Mouse (Mus musculus): ENCODE measurements around the gene Lama1. TPM values are rescaled to one million over a fixed set of nuclear protein-coding genes. Genes with fewer than 3 reads are reported as not detected.

Lama1 gene
- 2.6 and 2.8 TPM in 2 replicates for polyA plus RNA-seq (2014; fragmentation: Nextera tagmentation; extraction: Ambion mirVana)

- Histone ChIP-seq H3K4me2 (peak within 1 kb of the TSS; percentile 100), H3K36me3 (ENCODE audit: control insufficient read depth, insufficient read depth, low read length) (no peaks in the 10 kb centered on the region), H3K4me3 (ENCODE audit: low read depth, low read length) (peak within 1 kb of the TSS; percentile 74), H3K4me1 (ENCODE audit: control insufficient read depth, insufficient read depth, low read length) (peaks cover 12% of the 10 kb centered on the region), H3K27ac (ENCODE audit: low read depth, low read length) (no peak within 1 kb of the TSS), H3K27me3 (ENCODE audit: control insufficient read depth, insufficient read depth, low read length) (peaks cover 3% of the 10 kb centered on the region; the same call in 1 of the 2 replicates), H3K9ac (ENCODE audit: low read depth, low read length) (peak within 1 kb of the TSS; percentile 64), H3K9me3 (replicated peaks; ENCODE audit: control insufficient read depth, low read length) (no peaks in the 10 kb centered on the region)
- peak; percentile 91 for ATAC-seq (replicated peaks; ENCODE audit: insufficient number of reproducible peaks, low FRiP score, low TSS enrichment)
- WGBS (ENCODE audit: insufficient replicate concordance), result 3% methylated on average over 24 of the region's 32 CpGs
Observed at GRCm38 (mm10) chr17:67696694-67697386, at the start of gene Lama1. TSS of gene Lama1 (plus strand) at chr17:67697259.

DNA sequence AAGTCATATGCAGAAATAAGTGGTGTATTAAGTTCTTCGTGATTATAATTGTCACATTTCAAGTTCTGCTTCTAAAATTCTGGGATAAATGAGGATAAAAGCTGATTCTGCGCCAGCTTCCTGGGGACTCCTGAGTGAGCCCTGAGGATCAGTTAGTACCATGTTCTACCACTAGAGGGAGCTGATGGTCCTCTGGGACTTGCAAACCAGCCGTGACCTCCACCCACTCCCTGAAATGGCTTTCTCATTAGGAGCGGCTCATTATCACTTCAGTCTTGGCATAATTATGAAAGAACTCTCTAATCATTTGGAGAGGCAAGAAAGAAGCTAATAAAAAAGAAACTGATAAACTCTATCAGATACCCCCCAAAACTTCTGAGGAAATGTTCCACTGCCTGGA is 45.6 kb upstream of the Lama1 start:
- H3K4me1 ChIP-seq (ENCODE audit: control insufficient read depth, insufficient read depth, low read length), result no peaks in the 10 kb centered on the region
- 18% methylated on average over 4 of the region's 4 CpGs for WGBS (ENCODE audit: insufficient replicate concordance)
- no peak overlapping the region for H3K27ac ChIP-seq (ENCODE audit: low read depth, low read length)
- no peaks in the 10 kb centered on the region for H3K27me3 ChIP-seq (ENCODE audit: control insufficient read depth, insufficient read depth, low read length)
- H3K36me3 ChIP-seq (ENCODE audit: control insufficient read depth, insufficient read depth, low read length), result no peaks in the 10 kb centered on the region
- no peak for ATAC-seq (replicated peaks; ENCODE audit: insufficient number of reproducible peaks, low FRiP score, low TSS enrichment)
- H3K4me3 ChIP-seq (ENCODE audit: low read depth, low read length), result no peak overlapping the region
- H3K4me2 ChIP-seq, result no peak overlapping the region
- H3K9me3 ChIP-seq (replicated peaks; ENCODE audit: control insufficient read depth, low read length), result no peaks in the 10 kb centered on the region
- H3K9ac ChIP-seq (ENCODE audit: low read depth, low read length), result no peak overlapping the region

DNA sequence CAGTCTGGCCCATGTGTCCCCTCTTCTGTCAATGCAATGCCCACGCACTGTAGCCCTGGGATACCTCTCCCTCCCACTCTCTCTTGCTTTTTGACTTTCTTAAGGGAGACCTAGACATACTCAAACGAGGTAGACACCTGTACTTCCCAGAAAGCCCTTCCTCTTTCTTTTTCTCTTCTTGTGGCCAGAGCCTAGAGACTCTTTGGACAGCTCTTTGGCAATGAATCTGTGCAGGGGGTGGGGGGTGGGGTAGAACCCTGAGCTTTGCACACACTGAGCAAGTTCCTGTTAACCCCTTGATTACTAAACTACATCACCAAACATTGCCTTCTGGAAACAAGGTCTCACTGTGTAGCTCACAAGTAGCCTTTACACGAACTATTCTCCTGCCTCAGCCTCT is 32.8 kb upstream of the Lama1 start:
- WGBS (ENCODE audit: insufficient replicate concordance), result 68% methylated on average over 3 of the region's 3 CpGs
- Histone ChIP-seq H3K4me2 (no peak overlapping the region), H3K9ac (ENCODE audit: low read depth, low read length) (no peak overlapping the region), H3K9me3 (replicated peaks; ENCODE audit: control insufficient read depth, low read length) (no peaks in the 10 kb centered on the region), H3K4me1 (ENCODE audit: control insufficient read depth, insufficient read depth, low read length) (no peaks in the 10 kb centered on the region), H3K4me3 (ENCODE audit: low read depth, low read length) (no peak overlapping the region), H3K36me3 (ENCODE audit: control insufficient read depth, insufficient read depth, low read length) (no peaks in the 10 kb centered on the region), H3K27me3 (ENCODE audit: control insufficient read depth, insufficient read depth, low read length) (no peaks in the 10 kb centered on the region), H3K27ac (ENCODE audit: low read depth, low read length) (no peak overlapping the region)
- ATAC-seq (replicated peaks; ENCODE audit: insufficient number of reproducible peaks, low FRiP score, low TSS enrichment), result no peak

DNA sequence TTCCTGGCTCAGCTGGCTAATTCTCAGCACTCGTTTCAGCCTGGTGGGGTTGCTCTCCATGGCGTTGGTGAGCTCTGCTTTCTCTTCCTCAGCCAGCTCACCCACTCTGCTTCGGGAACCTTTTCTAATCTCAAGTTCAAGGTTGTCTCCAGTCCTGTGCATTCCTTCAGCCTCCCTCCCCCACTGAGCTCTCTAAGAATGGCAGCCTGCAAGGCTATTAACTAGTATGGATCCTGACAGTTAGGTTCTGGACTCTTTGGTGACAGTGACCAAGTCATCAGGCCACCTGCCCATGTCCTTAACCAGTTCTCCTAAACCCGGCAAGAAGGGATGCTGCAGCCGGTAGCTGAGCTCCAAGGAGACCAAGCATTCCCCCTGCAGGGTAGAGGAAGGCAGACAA is 30.1 kb upstream of the Lama1 start:
- H3K4me1 ChIP-seq (ENCODE audit: control insufficient read depth, insufficient read depth, low read length), result no peaks in the 10 kb centered on the region
- H3K36me3 ChIP-seq (ENCODE audit: control insufficient read depth, insufficient read depth, low read length), result no peaks in the 10 kb centered on the region
- H3K27ac ChIP-seq (ENCODE audit: low read depth, low read length), result no peak overlapping the region
- no peak overlapping the region for H3K9ac ChIP-seq (ENCODE audit: low read depth, low read length)
- no peaks in the 10 kb centered on the region for H3K9me3 ChIP-seq (replicated peaks; ENCODE audit: control insufficient read depth, low read length)
- no peak overlapping the region for H3K4me3 ChIP-seq (ENCODE audit: low read depth, low read length)
- ATAC-seq (replicated peaks; ENCODE audit: insufficient number of reproducible peaks, low FRiP score, low TSS enrichment), result no peak
- H3K4me2 ChIP-seq, result no peak overlapping the region
- no peaks in the 10 kb centered on the region for H3K27me3 ChIP-seq (ENCODE audit: control insufficient read depth, insufficient read depth, low read length)
- 31% methylated on average over 5 of the region's 5 CpGs for WGBS (ENCODE audit: insufficient replicate concordance)

GRCm38 (mm10) chr17:67667981-67668380 is 29.1 kb upstream of the Lama1 start:
- H3K9ac ChIP-seq (ENCODE audit: low read depth, low read length), result no peak overlapping the region
- 18% methylated on average over 3 of the region's 3 CpGs for WGBS (ENCODE audit: insufficient replicate concordance)
- no peaks in the 10 kb centered on the region for H3K36me3 ChIP-seq (ENCODE audit: control insufficient read depth, insufficient read depth, low read length)
- ATAC-seq (replicated peaks; ENCODE audit: insufficient number of reproducible peaks, low FRiP score, low TSS enrichment), result no peak
- no peaks in the 10 kb centered on the region for H3K4me1 ChIP-seq (ENCODE audit: control insufficient read depth, insufficient read depth, low read length)
- H3K27me3 ChIP-seq (ENCODE audit: control insufficient read depth, insufficient read depth, low read length), result no peaks in the 10 kb centered on the region
- no peaks in the 10 kb centered on the region for H3K9me3 ChIP-seq (replicated peaks; ENCODE audit: control insufficient read depth, low read length)
- no peak overlapping the region for H3K4me3 ChIP-seq (ENCODE audit: low read depth, low read length)
- no peak overlapping the region for H3K4me2 ChIP-seq
- H3K27ac ChIP-seq (ENCODE audit: low read depth, low read length), result no peak overlapping the region

DNA sequence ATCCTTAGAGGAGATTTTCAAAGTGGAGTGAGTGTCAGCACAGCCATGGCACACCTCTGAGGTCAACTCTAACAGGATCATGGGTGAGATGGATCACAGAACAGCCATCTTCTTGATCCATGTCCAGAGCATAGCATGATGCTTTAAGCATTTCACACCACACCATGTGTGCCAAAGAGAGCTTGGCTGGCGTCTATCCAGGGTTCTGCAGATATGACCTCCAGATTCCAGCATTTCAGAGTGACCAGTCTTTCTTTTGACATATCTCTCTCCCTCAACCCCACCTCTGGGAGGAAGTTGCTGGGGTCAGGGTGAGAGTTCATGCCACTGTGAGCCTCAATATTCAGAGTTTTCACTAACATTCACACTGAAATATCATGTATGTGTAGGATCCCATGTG is 18.5 kb upstream of the Lama1 start:
- WGBS (ENCODE audit: insufficient replicate concordance), result 71% methylated on average over 1 of the region's 1 CpGs
- Histone ChIP-seq H3K9me3 (replicated peaks; ENCODE audit: control insufficient read depth, low read length) (peaks cover 2% of the 10 kb centered on the region; the same call in 1 of the 2 replicates), H3K4me2 (no peak overlapping the region), H3K9ac (ENCODE audit: low read depth, low read length) (no peak overlapping the region), H3K36me3 (ENCODE audit: control insufficient read depth, insufficient read depth, low read length) (no peaks in the 10 kb centered on the region), H3K4me3 (ENCODE audit: low read depth, low read length) (no peak overlapping the region), H3K27ac (ENCODE audit: low read depth, low read length) (no peak overlapping the region), H3K27me3 (ENCODE audit: control insufficient read depth, insufficient read depth, low read length) (no peaks in the 10 kb centered on the region), H3K4me1 (ENCODE audit: control insufficient read depth, insufficient read depth, low read length) (no peaks in the 10 kb centered on the region)
- ATAC-seq (replicated peaks; ENCODE audit: insufficient number of reproducible peaks, low FRiP score, low TSS enrichment), result no peak

DNA sequence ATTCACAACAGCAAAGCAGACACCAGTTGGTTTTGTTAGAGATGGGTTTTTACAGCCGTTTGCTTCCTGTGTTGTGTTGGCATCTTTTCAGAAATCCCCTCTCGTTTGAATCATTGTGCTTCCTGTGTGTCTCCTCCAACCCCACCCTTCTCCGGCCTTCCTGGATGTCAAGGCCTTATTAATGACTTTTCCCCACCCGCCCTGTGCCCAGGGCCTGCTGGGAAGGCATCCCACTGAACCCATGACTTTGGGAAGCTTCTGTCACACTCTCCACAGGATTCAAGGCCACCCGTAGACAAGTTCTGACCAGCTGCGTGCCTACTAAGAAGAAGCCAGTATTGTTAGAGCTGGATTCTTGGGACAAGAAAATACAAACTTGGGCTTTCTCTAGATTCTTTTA is 16.0 kb upstream of the Lama1 start:
- 70% methylated on average over 6 of the region's 6 CpGs for WGBS (ENCODE audit: insufficient replicate concordance)
- no peak for ATAC-seq (replicated peaks; ENCODE audit: insufficient number of reproducible peaks, low FRiP score, low TSS enrichment)

GRCm38 (mm10) chr17:67685022-67685743 is 11.9 kb upstream of the Lama1 start:
- no peak for ATAC-seq (replicated peaks; ENCODE audit: insufficient number of reproducible peaks, low FRiP score, low TSS enrichment)
- WGBS (ENCODE audit: insufficient replicate concordance), result 32% methylated on average over 14 of the region's 14 CpGs
- H3K27ac ChIP-seq (ENCODE audit: low read depth, low read length), result no peak overlapping the region
- H3K36me3 ChIP-seq (ENCODE audit: control insufficient read depth, insufficient read depth, low read length), result no peaks in the 10 kb centered on the region
- H3K4me3 ChIP-seq (ENCODE audit: low read depth, low read length), result no peak overlapping the region
- H3K9ac ChIP-seq (ENCODE audit: low read depth, low read length), result no peak overlapping the region
- no peaks in the 10 kb centered on the region for H3K27me3 ChIP-seq (ENCODE audit: control insufficient read depth, insufficient read depth, low read length)
- no peak overlapping the region for H3K4me2 ChIP-seq
- no peaks in the 10 kb centered on the region for H3K4me1 ChIP-seq (ENCODE audit: control insufficient read depth, insufficient read depth, low read length)
- no peaks in the 10 kb centered on the region for H3K9me3 ChIP-seq (replicated peaks; ENCODE audit: control insufficient read depth, low read length)

More for the DNA sequence above, 16.0 kb upstream of the Lama1 start:
- Histone ChIP-seq H3K9ac (ENCODE audit: low read depth, low read length) (no peak overlapping the region), H3K27ac (ENCODE audit: low read depth, low read length) (no peak overlapping the region), H3K4me1 (ENCODE audit: control insufficient read depth, insufficient read depth, low read length) (no peaks in the 10 kb centered on the region), H3K4me2 (no peak overlapping the region), H3K4me3 (ENCODE audit: low read depth, low read length) (no peak overlapping the region), H3K36me3 (ENCODE audit: control insufficient read depth, insufficient read depth, low read length) (no peaks in the 10 kb centered on the region), H3K9me3 (replicated peaks; ENCODE audit: control insufficient read depth, low read length) (peaks cover 2% of the 10 kb centered on the region; the same call in 1 of the 2 replicates), H3K27me3 (ENCODE audit: control insufficient read depth, insufficient read depth, low read length) (no peaks in the 10 kb centered on the region)

All from heart, embryonic 11.5 days (tissue).